Mouse (Mus musculus) cerebellum, postnatal 25 days (tissue): ENCODE data around the gene Gm10401.
"Not testable (repeated sequence)": the region's sequence is repeated elsewhere in the genome, so short reads cannot be mapped to it uniquely, and the experiment has no call there.

ENCODE experiments used
- DNase-seq, 2 experiments: peaks; one replicate each; pipeline ENCODE4 v3.0.0; 2021; ENCODE audit warnings: mixed read lengths in 2 of 2

The Gm10401 gene

GRCm38 (mm10) chr5:115118961-115119570 is 21.0 kb upstream of the Gm10401 start, which contains the start of gene Acads:
Gene Acads (minus strand): TSS chr5:115119346.
- peak; percentile 61 to 71 for DNase-seq

- no peak for DNase-seq
Measured at GRCm38 (mm10) chr5:115117467-115117866, 19.4 kb upstream of the Gm10401 start.

- DNase-seq, result no peak
Measured at GRCm38 (mm10) chr5:115116426-115116825, 18.3 kb upstream of the Gm10401 start.

GRCm38 (mm10) chr5:115114501-115114900 is 16.4 kb upstream of the Gm10401 start:
- DNase-seq, result no peak

- no peak for DNase-seq
Measured at GRCm38 (mm10) chr5:115113244-115113643, 15.1 kb upstream of the Gm10401 start.

- peak in 1 of 2 experiments; percentile 54 for DNase-seq
Measured at GRCm38 (mm10) chr5:115111156-115111555, 13.1 kb upstream of the Gm10401 start.

- not testable (repeated sequence) for DNase-seq
Measured at GRCm38 (mm10) chr5:115103253-115103652, 5.2 kb upstream of the Gm10401 start.

GRCm38 (mm10) chr5:115102231-115102630 is 4.1 kb upstream of the Gm10401 start:
- no peak for DNase-seq

GRCm38 (mm10) chr5:115100473-115100872 is 2.4 kb upstream of the Gm10401 start:
- DNase-seq, result no peak

- no peak for DNase-seq
Measured at GRCm38 (mm10) chr5:115099991-115100390, 1.9 kb upstream of the Gm10401 start.

- no peak for DNase-seq
Measured at GRCm38 (mm10) chr5:115099530-115099929, 1.4 kb upstream of the Gm10401 start.

- no peak for DNase-seq
Measured at GRCm38 (mm10) chr5:115091776-115092175, 6.3 kb downstream of the Gm10401 start.

GRCm38 (mm10) chr5:115091015-115091414 is 7.1 kb downstream of the Gm10401 start:
- no peak for DNase-seq

- no peak for DNase-seq
Measured at GRCm38 (mm10) chr5:115089592-115090268, 8.4 kb downstream of the Gm10401 start.

- DNase-seq, result no peak
Measured at GRCm38 (mm10) chr5:115085675-115086074, 12.4 kb downstream of the Gm10401 start.

- DNase-seq, result no peak
Measured at GRCm38 (mm10) chr5:115083492-115083891, 14.6 kb downstream of the Gm10401 start.

- DNase-seq, result no peak
Measured at GRCm38 (mm10) chr5:115081636-115082035, 16.5 kb downstream of the Gm10401 start.

GRCm38 (mm10) chr5:115076144-115076901 is 21.8 kb downstream of the Gm10401 start:
- DNase-seq, result peak; percentile 69 to 84

- DNase-seq, result no peak
Measured at GRCm38 (mm10) chr5:115074749-115075148, 23.3 kb downstream of the Gm10401 start.

GRCm38 (mm10) chr5:115073306-115073705 is 24.8 kb downstream of the Gm10401 start:
- DNase-seq, result not testable (repeated sequence)

GRCm38 (mm10) chr5:115072143-115072542 is 26.0 kb downstream of the Gm10401 start:
- DNase-seq, result peak; percentile 45 to 57

- peak in 1 of 2 experiments; percentile 49 for DNase-seq
Measured at GRCm38 (mm10) chr5:115071096-115071901, 26.8 kb downstream of the Gm10401 start.

GRCm38 (mm10) chr5:115070457-115070856 is 27.6 kb downstream of the Gm10401 start:
- DNase-seq, result no peak
